Mouse (Mus musculus): ENCODE results near the gene Rxrb.

DNA sequence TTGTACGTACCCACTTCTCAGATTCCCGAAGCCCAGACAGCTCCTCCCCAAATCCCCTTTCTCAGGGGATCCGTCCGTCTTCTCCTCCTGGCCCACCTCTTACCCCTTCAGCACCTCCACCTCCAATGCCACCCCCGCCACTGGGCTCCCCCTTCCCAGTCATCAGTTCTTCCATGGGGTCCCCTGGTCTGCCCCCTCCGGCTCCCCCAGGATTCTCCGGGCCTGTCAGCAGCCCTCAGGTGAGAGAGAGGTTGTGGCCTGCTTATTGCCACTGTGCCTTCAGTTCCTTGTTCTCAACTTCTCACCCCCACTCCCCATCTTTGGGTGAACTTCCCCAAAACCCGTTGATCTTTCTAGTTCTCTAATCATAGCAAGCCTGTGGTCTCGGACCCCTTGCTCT is 1.2 kb downstream of the Rxrb start:
- no peak for TF ChIP-seq CTCF (IDR thresholded peaks at IDR 0.05; ENCODE audit: borderline replicate concordance, control insufficient read depth, extremely low read depth, insufficient read depth, low read length, poor library complexity)
- no peak for TF ChIP-seq POLR2A (IDR thresholded peaks at IDR 0.05; ENCODE audit: control insufficient read depth, extremely low read depth, insufficient read depth, low read length, poor library complexity)

Data from thymus, adult 2 months (tissue).